Mouse (Mus musculus) forebrain, embryonic 12.5 days (tissue): ENCODE measurements around the gene Ldlr. TPM values are rescaled to one million over a fixed set of nuclear protein-coding genes. Genes with fewer than 3 reads are reported as not detected.
"Not testable (repeated sequence)": the region's sequence is repeated elsewhere in the genome, so short reads cannot be mapped to it uniquely, and the experiment has no call there.

Experiments used
- ATAC-seq: fragments of 200-750 bp; cut with Nextera tagmentation; 2 replicates; pipeline ENCODE4 v1.8.0; 2017; ENCODE audit warnings: moderate TSS enrichment; ENCODE audit not compliant: low FRiP score
- H3K27ac ChIP-seq: fragments of 300-500 bp; sonication (generic); 2 replicates; pipeline ENCODE4 v1.5.1; 2016; ENCODE audit warnings: mild to moderate bottlenecking
- H3K27me3 ChIP-seq: fragments of 300-500 bp; sonication (generic); 2 replicates; pipeline ENCODE4 v1.6.1; 2016; ENCODE audit warnings: mild to moderate bottlenecking
- H3K36me3 ChIP-seq: fragments of 300-500 bp; sonication (generic); replicated peaks from 2 replicates; pipeline ENCODE4 v1.6.1; 2016; ENCODE audit warnings: mild to moderate bottlenecking
- H3K4me1 ChIP-seq: fragments of 300-500 bp; sonication (generic); 2 replicates; pipeline ENCODE4 v1.6.1; 2016
- H3K4me2 ChIP-seq: fragments of 300-500 bp; sonication (generic); 2 replicates; pipeline ENCODE4 v1.6.1; 2016; ENCODE audit warnings: mild to moderate bottlenecking, moderate library complexity
- H3K4me3 ChIP-seq: fragments of 300-500 bp; sonication (generic); replicated peaks from 2 replicates; pipeline ENCODE4 v1.5.1; 2016; ENCODE audit warnings: mild to moderate bottlenecking
- H3K9ac ChIP-seq: fragments of 300-500 bp; sonication (generic); 2 replicates; pipeline ENCODE4 v1.6.1; 2016; ENCODE audit warnings: mild to moderate bottlenecking
- H3K9me3 ChIP-seq: fragments of 300-500 bp; sonication (generic); 2 replicates; pipeline ENCODE4 v1.6.1; 2016
- WGBS: fragments of 180-500 bp; shearing (Covaris S2); methylation state at CpG from one replicate; pipeline ENCODE4 v1.1.7; 2016; 5-methylcytosine and 5-hydroxymethylcytosine counted together
- polyA plus RNA-seq: library from polyadenylated mRNA; unstranded; fragments of >200 nt; fragmentation: Nextera tagmentation; extraction: Ambion mirVana; gene quantifications from 2 replicates; pipeline ENCODE4 v1.2.1, GENCODE M21; 2016

Ldlr gene
- polyA plus RNA-seq, 1 experiment from 2014 or later = 40.3 TPM

DNA sequence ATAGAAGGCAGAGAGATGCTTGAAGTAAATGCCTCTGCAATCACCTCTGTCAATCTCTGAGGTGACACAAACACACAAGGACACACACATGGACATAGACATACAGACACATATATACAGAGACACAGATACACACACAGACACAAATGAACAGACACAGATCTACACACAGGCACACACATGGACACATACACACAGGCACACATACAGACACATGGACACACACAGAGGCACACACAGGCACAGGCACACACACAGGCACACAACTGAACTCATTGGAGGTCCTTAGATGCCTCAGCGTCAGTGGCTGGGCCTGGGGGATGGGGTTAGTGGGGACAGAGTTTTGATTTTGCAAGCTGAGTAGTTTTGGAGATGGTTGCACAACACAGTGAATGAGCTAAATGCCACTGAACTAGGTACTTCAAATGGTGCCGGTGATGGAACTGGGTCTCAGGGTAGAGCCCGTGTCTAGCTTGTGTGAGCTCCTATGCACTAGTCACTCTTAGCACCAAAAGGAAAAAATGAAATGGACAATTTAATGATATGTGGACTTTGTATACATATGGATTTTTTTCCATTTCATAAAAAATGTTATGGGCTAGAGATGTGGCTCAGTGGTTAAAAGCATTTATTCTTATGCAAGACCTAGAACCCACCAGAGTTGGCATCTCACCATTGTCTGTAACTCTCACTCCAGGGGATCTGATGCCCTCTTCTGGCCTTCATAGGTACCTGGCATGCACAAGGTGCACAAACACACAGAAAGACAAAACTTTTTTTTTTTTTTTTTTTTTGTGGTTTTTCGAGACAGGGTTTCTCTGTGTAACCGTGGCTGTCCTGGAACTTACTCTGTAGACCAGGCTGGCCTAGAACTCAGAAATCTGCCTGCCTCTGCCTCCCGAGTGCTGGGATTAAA lies 41.1 kb downstream of the Ldlr start:
- Histone ChIP-seq H3K27ac (no peak overlapping the region), H3K4me1 (peaks cover 9% of the 10 kb centered on the region), H3K4me2 (no peak overlapping the region), H3K4me3 (no peak overlapping the region), H3K36me3 (no peaks in the 10 kb centered on the region), H3K9ac (no peak overlapping the region), H3K27me3 (no peaks in the 10 kb centered on the region), H3K9me3 (no peaks in the 10 kb centered on the region)
- WGBS = 93% methylated on average over 6 of the region's 6 CpGs
- ATAC-seq = no peak

DNA sequence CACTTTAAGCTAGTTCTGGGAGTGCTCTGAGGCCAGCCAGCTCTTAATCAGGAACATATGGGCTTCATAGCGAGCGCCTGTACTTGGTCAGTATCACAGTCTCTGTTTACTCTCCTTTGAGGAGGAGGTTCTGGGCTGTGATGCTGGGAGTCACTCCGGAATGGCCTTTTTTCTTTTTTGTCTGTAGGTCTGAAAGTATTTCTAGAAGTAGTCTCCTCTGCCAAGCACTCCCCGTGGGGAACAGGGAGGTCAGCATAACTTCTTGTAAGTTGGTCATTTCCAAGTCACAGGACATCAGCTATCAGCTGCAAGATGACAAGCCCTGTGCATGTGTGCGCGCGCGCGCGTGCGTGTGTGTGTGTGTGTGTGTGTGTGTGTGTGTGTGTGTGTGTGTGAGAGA lies 44.6 kb downstream of the Ldlr start:
- H3K36me3 ChIP-seq = 0 out of 2 replicates have a peak, but pooled peaks cover 5% of the 10 kb centered on the region
- 0 out of 2 replicates have a peak, but pooled peaks cover 3% of the 10 kb centered on the region for H3K4me1 ChIP-seq
- no peaks in the 10 kb centered on the region for H3K9me3 ChIP-seq
- H3K4me2 ChIP-seq = no peak overlapping the region
- no peaks in the 10 kb centered on the region for H3K27me3 ChIP-seq
- 0 out of 2 replicates have a peak overlapping the region, but pooled peaks have one; percentile 10 for H3K27ac ChIP-seq
- WGBS = 89% methylated on average over 11 of the region's 11 CpGs
- ATAC-seq = no peak
- H3K9ac ChIP-seq = no peak overlapping the region
- no peak overlapping the region for H3K4me3 ChIP-seq

DNA sequence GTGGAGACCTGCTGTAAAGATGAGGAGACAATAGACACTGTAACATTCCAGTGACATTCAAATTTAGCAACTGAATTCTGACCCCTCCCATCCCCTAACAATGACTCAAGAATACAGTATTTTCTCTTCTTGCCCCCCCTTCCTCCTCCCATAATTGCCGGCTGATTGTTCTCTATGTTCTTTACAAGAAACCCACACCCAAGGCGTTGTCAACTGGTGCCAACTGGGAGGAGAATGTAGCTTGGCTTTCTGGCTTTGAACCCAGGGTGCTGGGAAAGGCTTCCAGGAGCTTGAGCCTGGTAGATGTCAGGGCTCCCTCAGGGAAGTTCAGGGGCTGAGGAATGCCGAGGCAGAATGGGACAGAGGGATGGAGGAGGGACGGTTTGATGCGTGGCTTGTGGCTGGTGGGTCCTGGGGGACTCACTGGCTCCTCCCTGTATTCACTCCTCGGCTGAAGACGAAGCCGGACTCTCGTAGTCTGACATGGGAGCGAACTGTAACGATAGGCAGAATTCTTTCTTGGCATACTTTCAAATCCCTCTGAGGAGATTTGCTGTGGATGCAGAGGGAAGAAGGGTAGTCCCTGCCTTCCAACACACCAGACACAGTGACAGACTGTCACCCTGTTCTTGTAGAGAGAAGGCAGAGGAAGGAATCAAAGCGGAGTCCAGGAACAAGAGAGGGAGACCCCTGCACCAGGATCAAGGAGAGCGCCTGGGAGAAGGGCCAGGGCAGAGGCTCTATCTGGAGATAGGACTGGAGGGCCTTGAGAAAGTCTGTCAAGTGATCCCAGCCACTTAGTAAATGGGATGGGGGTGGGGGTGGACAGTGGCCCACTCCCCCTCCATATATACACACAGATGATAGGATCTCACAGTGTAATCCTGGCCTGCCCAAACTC lies 45.5 kb downstream of the Ldlr start:
- WGBS = 69% methylated on average over 13 of the region's 13 CpGs
- Histone ChIP-seq H3K9me3 (no peaks in the 10 kb centered on the region), H3K4me2 (no peak overlapping the region), H3K27me3 (no peaks in the 10 kb centered on the region), H3K36me3 (0 out of 2 replicates have a peak, but pooled peaks cover 5% of the 10 kb centered on the region), H3K4me3 (no peak overlapping the region), H3K9ac (no peak overlapping the region), H3K4me1 (0 out of 2 replicates have a peak, but pooled peaks cover 3% of the 10 kb centered on the region), H3K27ac (peak overlapping the region; percentile 10; the same call in 1 of the 2 replicates)
- ATAC-seq = no peak

DNA sequence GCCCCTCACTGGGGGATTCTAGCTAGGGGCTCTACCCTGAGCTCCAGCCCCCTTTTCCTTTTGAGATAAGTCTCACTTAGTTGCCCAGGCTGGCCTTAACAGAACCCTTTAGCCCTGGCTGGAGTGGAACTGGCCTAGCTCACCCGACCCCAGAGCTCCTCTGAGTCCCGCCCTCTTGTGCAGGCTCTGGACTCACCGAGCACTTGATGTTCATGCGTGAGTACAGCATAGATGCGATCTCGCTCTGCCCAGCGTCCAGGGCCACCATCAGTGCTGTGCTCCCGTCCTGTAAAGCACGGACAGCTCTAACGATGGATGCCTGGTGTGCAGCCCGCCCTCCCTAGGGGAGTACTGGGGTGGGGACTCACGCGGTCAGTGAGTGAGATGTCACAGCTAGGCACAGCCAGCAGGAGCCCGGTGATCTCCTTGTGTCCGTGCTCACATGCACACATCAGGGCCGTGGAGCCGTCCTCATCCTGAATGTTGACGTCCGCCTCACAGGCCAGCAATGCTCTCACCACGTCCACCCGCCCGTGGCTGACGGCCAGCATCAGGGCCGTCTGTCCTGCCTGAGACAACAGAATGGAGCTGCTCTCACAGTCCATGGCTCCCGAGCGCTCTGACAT lies 46.4 kb downstream of the Ldlr start:
- H3K27ac ChIP-seq = peak overlapping the region; percentile 6; the same call in 1 of the 2 replicates
- 81% methylated on average over 26 of the region's 26 CpGs for WGBS
- ATAC-seq = no peak
- no peaks in the 10 kb centered on the region for H3K27me3 ChIP-seq
- H3K4me2 ChIP-seq = no peak overlapping the region
- no peaks in the 10 kb centered on the region for H3K9me3 ChIP-seq
- H3K36me3 ChIP-seq = 0 out of 2 replicates have a peak, but pooled peaks cover 9% of the 10 kb centered on the region
- H3K4me3 ChIP-seq = no peak overlapping the region
- 0 out of 2 replicates have a peak, but pooled peaks cover 3% of the 10 kb centered on the region for H3K4me1 ChIP-seq
- H3K9ac ChIP-seq = no peak overlapping the region

DNA sequence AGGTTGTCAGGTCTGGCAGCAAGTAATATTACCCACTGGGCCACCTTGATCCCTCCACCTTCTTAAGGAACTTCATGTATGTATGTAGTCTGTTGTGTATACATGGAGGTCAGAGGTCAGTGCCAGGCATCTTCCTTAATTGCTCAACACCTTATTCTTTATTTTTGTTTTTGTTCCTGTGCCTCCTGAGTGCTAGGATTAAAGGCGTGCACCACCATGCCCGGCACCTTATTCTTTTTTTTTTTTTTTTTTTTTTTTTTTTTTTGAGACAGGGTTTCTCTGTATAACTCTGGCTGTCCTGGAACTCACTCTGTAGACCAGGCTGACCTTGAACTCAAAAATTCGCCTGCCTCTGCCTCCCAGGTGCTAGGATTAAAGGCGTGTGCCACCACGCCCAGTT lies 50.1 kb downstream of the Ldlr start:
- not testable (repeated sequence) for H3K9ac ChIP-seq, H3K9me3 ChIP-seq, H3K4me3 ChIP-seq, H3K27ac ChIP-seq, H3K4me1 ChIP-seq, ATAC-seq, H3K27me3 ChIP-seq, H3K4me2 ChIP-seq
- peaks cover 14% of the 10 kb centered on the region; the same call in 1 of the 2 replicates for H3K36me3 ChIP-seq
- 85% methylated on average over 5 of the region's 5 CpGs for WGBS

DNA sequence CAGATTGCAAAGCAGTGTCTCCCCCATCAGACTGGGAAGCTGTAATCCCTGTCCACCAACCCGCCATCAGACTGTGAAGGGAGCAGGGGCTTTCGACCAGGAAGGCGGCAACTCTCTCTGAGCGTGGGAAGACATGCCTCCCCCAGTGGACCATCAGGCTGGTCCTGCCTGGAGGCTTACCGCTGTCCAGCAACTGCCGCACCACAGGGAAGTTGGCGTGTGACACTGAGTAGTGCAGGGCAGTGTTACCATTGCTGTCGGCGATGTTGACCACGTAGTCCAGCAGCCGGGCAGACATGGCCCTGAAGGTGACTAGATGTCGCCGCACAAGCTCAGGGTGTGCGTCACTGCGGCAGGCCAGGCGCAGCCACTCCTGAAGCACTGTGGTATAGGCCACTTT lies 51.1 kb downstream of the Ldlr start:
- no peak for ATAC-seq
- Histone ChIP-seq H3K4me3 (no peak overlapping the region), H3K4me1 (no peaks in the 10 kb centered on the region), H3K9me3 (no peaks in the 10 kb centered on the region), H3K27me3 (no peaks in the 10 kb centered on the region), H3K36me3 (peaks cover 23% of the 10 kb centered on the region), H3K9ac (no peak overlapping the region), H3K4me2 (no peak overlapping the region), H3K27ac (no peak overlapping the region)
- WGBS = 90% methylated on average over 16 of the region's 16 CpGs

DNA sequence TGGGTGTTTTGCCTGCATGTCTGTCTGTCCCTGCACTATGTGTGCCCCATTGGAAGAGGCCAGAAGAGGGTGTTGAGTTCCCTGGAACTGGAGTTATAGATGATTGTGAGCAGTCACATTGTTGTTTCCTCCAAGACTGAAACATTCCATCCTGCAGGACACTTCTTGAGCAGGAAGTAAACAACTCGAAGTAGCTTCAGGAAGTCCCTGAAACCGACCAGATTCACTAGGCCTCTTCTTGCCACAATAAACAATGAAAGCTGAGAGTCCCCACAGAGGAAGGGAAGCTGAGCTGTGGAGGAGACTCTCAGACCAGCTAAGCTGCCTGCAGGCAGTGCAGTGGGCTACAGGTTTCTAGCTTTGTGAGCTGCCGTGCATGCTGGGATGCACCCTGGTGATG lies 54.4 kb downstream of the Ldlr start:
- no peak for ATAC-seq
- H3K9ac ChIP-seq = no peak overlapping the region
- no peak overlapping the region for H3K4me2 ChIP-seq
- WGBS = 94% methylated on average over 3 of the region's 3 CpGs
- no peak overlapping the region for H3K4me3 ChIP-seq
- H3K27ac ChIP-seq = no peak overlapping the region
- H3K36me3 ChIP-seq = peaks cover 29% of the 10 kb centered on the region
- no peaks in the 10 kb centered on the region for H3K9me3 ChIP-seq
- no peaks in the 10 kb centered on the region for H3K27me3 ChIP-seq
- H3K4me1 ChIP-seq = no peaks in the 10 kb centered on the region

DNA sequence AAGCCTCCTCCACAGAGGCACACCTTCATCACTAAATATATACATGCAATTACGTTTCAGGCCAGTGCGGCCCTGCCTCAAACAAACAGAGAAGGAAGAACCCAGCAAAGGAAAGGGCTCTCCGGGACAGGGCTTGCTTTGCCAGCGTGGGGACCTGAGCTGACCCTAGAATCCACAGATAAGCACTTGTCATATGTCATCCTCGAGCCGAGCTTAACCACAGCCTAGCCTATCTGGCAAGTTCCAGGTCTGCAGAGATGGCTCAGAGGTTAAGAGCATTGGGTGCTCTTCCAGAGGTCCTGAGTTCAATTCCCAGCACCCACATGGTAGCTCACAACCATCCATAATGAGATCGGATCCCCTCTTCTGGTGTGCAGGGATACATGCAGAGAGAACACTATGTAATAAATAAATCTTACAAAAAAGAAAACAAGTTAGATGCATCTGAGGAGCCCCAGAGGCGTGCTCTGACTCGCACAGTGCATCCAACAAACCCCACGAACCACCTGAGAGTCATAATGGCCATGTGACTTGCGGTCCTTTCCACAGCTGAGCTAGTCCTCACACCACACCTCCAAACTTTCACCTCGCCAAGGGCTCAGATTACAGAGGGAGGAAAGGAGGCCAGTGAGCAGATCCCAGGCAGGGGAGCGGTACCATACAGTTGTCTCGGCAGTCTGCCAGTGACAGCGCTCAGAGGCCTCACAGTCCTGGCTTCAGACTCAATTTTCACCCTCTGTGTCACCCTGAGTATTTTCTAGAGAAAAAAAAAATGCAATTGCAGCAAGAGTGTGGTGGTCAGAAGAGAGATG lies 58.6 kb downstream of the Ldlr start:
- H3K9me3 ChIP-seq = no peaks in the 10 kb centered on the region
- 87% methylated on average over 15 of the region's 15 CpGs for WGBS
- H3K27me3 ChIP-seq = no peaks in the 10 kb centered on the region
- H3K36me3 ChIP-seq = peaks cover 28% of the 10 kb centered on the region
- H3K4me2 ChIP-seq = no peak overlapping the region
- H3K4me1 ChIP-seq = no peaks in the 10 kb centered on the region
- ATAC-seq = no peak
- no peak overlapping the region for H3K9ac ChIP-seq
- no peak overlapping the region for H3K4me3 ChIP-seq
- H3K27ac ChIP-seq = no peak overlapping the region

DNA sequence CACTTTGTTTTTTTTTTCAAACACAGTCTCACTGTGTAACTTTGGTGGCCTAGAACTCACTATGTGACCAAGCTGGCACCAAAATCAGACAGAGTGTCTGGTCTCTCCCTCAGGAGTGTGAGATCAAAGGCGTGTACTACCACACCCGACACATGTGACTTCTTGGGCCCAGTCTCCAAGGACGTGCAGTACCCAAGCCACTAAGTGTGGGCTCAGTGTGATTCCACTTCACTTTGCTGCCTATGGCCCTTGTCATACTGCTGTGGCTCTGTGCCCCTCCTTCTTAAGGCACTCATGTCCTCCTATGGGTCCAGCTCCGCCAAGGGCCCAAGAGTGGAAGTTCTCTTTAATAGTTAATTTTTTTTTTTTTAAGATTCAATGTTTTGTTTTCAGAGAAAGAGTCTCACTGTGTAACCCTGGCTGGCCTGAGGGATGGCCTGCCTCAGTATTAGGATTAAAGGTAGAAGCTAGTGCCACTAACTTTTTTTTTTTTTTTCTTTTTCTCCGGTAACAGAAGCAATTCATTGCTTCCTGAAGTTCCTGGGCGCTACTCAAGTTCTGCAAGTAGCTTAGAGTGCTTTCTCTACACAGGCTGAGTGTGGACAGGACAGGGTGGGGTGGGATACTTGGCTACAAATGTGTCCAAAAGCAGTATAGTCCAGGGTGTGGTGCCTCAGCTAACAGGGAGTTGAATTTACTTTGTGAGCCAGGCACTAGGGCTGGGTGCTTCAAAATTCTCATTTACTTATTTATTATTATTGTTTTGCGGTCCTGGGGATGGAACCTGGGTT lies 61.4 kb downstream of the Ldlr start:
- no peak overlapping the region for H3K9ac ChIP-seq
- no peaks in the 10 kb centered on the region for H3K9me3 ChIP-seq
- H3K36me3 ChIP-seq = peaks cover 12% of the 10 kb centered on the region; the same call in 1 of the 2 replicates

DNA sequence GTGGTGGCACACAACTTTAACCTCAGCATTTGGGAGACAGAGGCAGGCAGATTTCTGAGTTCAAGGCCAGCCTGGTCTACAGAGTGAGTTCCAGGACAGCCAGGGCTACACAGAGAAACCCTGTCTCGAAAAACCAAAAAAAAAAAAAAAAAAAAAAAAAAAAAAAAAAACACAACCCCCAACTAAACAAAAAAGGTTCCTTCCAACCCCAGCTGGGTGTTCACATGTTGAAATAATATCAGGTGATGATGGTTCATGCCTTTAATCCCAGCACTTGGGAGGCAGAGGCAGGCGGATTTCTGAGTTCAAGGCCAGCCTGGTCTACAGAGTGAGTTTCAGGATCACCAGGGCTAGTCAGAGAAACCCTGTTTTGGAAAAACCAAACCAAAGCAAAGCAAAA lies 63.0 kb downstream of the Ldlr start:
- not testable (repeated sequence) for H3K4me2 ChIP-seq, H3K27me3 ChIP-seq, H3K36me3 ChIP-seq, H3K4me1 ChIP-seq, H3K4me3 ChIP-seq, ATAC-seq, H3K27ac ChIP-seq, H3K9ac ChIP-seq, H3K9me3 ChIP-seq
- WGBS = 83% methylated on average over 2 of the region's 2 CpGs

More for the DNA sequence above, 61.4 kb downstream of the Ldlr start:
- no peaks in the 10 kb centered on the region for H3K4me1 ChIP-seq
- no peak for ATAC-seq
- H3K4me2 ChIP-seq = no peak overlapping the region
- WGBS = 86% methylated on average over 7 of the region's 7 CpGs
- no peaks in the 10 kb centered on the region for H3K27me3 ChIP-seq
- H3K4me3 ChIP-seq = no peak overlapping the region
- no peak overlapping the region for H3K27ac ChIP-seq
